Mouse (Mus musculus) testis, postnatal 14 days (tissue): ENCODE measurements around the gene Shmt1.
"Not testable (repeated sequence)": the region's sequence is repeated elsewhere in the genome, so short reads cannot be mapped to it uniquely, and the experiment has no call there.

Source experiments
- DNase-seq: peaks from one replicate; pipeline ENCODE4 v3.0.0; 2021; ENCODE audit warnings: low spot score

Gene Shmt1

GRCm38 (mm10) chr11:60811618-60812017 lies at the start of gene Shmt1:
Gene Shmt1 (minus strand): TSS chr11:60811718.
- not testable (repeated sequence) for DNase-seq

- no peak for DNase-seq
Observed at GRCm38 (mm10) chr11:60856587-60856986, 45.1 kb upstream of the Shmt1 start.

GRCm38 (mm10) chr11:60845415-60845814 lies 33.9 kb upstream of the Shmt1 start:
- DNase-seq: no peak

- no peak for DNase-seq
Observed at GRCm38 (mm10) chr11:60843412-60843811, 31.9 kb upstream of the Shmt1 start.

- DNase-seq: no peak
Observed at GRCm38 (mm10) chr11:60841467-60842200, 30.1 kb upstream of the Shmt1 start.

- no peak for DNase-seq
Observed at GRCm38 (mm10) chr11:60837644-60838406, 26.3 kb upstream of the Shmt1 start.

GRCm38 (mm10) chr11:60836897-60837296 lies 25.4 kb upstream of the Shmt1 start:
- no peak for DNase-seq

GRCm38 (mm10) chr11:60830433-60831052 lies 19.0 kb upstream of the Shmt1 start, which contains the start of gene Dhrs7b:
Gene Dhrs7b (plus strand): TSS chr11:60830631.
- DNase-seq: peak; percentile 86

- no peak for DNase-seq
Observed at GRCm38 (mm10) chr11:60828903-60829302, 17.4 kb upstream of the Shmt1 start.

GRCm38 (mm10) chr11:60827241-60827945 lies 15.9 kb upstream of the Shmt1 start:
- no peak for DNase-seq

- DNase-seq: no peak
Observed at GRCm38 (mm10) chr11:60826700-60827099, 15.2 kb upstream of the Shmt1 start.

- no peak for DNase-seq
Observed at GRCm38 (mm10) chr11:60825191-60825590, 13.7 kb upstream of the Shmt1 start.

GRCm38 (mm10) chr11:60823771-60824170 lies 12.3 kb upstream of the Shmt1 start:
- DNase-seq: no peak

- DNase-seq: no peak
Observed at GRCm38 (mm10) chr11:60816398-60816797, 4.9 kb upstream of the Shmt1 start.

GRCm38 (mm10) chr11:60811054-60811460 lies 461 bp downstream of the Shmt1 start:
- peak; percentile 97 for DNase-seq

GRCm38 (mm10) chr11:60810046-60810965 lies 1.2 kb downstream of the Shmt1 start:
- DNase-seq: no peak

- DNase-seq: no peak
Observed at GRCm38 (mm10) chr11:60809546-60809945, 2.0 kb downstream of the Shmt1 start.

GRCm38 (mm10) chr11:60808286-60809070 lies 3.0 kb downstream of the Shmt1 start:
- DNase-seq: peak; percentile 37

GRCm38 (mm10) chr11:60800892-60801291 lies 10.6 kb downstream of the Shmt1 start:
- DNase-seq: no peak

- DNase-seq: no peak
Observed at GRCm38 (mm10) chr11:60799977-60800376, 11.5 kb downstream of the Shmt1 start.
